In genomic region chr11:121847790-121848299, GRCm38 (mm10) we compare ENCODE assay signal across 8 mouse cellular contexts. TPM values are rescaled to one million over a fixed set of nuclear protein-coding genes. Genes with fewer than 3 reads are reported as not detected.
DNase-seq lines count a peak whose midpoint lies in the region; ATAC-seq and TF ChIP-seq lines count a peak whose summit lies in the region.

No protein-coding gene starts in this region.

- no peaks in the 10 kb centered on the region for H3K27me3 ChIP-seq in ES-Bruce4 (ENCODE audit: control insufficient read depth, insufficient read depth, low read length, poor library complexity, severe bottlenecking)
- no peaks in the 10 kb centered on the region for H3K27me3 ChIP-seq in forebrain, embryonic 13.5 days
- H3K27me3 ChIP-seq in liver, embryonic 16.5 days (ENCODE audit: control insufficient read depth, insufficient read depth, low read depth, low read length): no peaks in the 10 kb centered on the region
- H3K27me3 ChIP-seq in neural tube, embryonic 14.5 days (ENCODE audit: control insufficient read depth, insufficient read depth, low read length): no peaks in the 10 kb centered on the region
- H3K27me3 ChIP-seq in testis, adult 2 months (ENCODE audit: control insufficient read depth, insufficient read depth, low read length): no peaks in the 10 kb centered on the region

- peak overlapping the region; percentile 40 for H3K9ac ChIP-seq in ES-Bruce4 (ENCODE audit: low read depth, poor library complexity, severe bottlenecking)
- peak overlapping the region; percentile 65 for H3K9ac ChIP-seq in forebrain, embryonic 13.5 days
- H3K9ac ChIP-seq in liver, embryonic 16.5 days (ENCODE audit: low read depth, low read length): 0 out of 2 replicates have a peak overlapping the region, but pooled peaks have one; percentile 2
- peak overlapping the region; percentile 55 for H3K9ac ChIP-seq in neural tube, embryonic 14.5 days (replicated peaks; ENCODE audit: low read depth, low read length)

- H3K4me2 ChIP-seq in forebrain, embryonic 13.5 days: peak overlapping the region; percentile 55
- peak overlapping the region; percentile 67 for H3K4me2 ChIP-seq in liver, embryonic 16.5 days (ENCODE audit: low read depth, low read length)
- peak overlapping the region; percentile 71 for H3K4me2 ChIP-seq in neural tube, embryonic 14.5 days (ENCODE audit: low read depth, low read length)

- WGBS in forebrain, embryonic 13.5 days: under 1% methylated on average over 11 of the region's 11 CpGs
- under 1% methylated on average over 11 of the region's 11 CpGs for WGBS in large intestine, adult 2 months
- under 1% methylated on average over 11 of the region's 11 CpGs for WGBS in liver, embryonic 16.5 days (ENCODE audit: insufficient replicate concordance)
- WGBS in neural tube, embryonic 14.5 days: under 1% methylated on average over 11 of the region's 11 CpGs

- peak overlapping the region; percentile 49 for H3K27ac ChIP-seq in ES-Bruce4 (ENCODE audit: insufficient read depth, low read length)
- peak overlapping the region; percentile 70 for H3K27ac ChIP-seq in forebrain, embryonic 13.5 days
- no peak overlapping the region for H3K27ac ChIP-seq in liver, embryonic 16.5 days (ENCODE audit: low read length)
- H3K27ac ChIP-seq in neural tube, embryonic 14.5 days (ENCODE audit: low read depth, low read length): peak overlapping the region; percentile 82
- H3K27ac ChIP-seq in testis, adult 2 months (ENCODE audit: control insufficient read depth, insufficient read depth, low read depth, low read length): peak overlapping the region; percentile 59

- no peaks in the 10 kb centered on the region for H3K4me1 ChIP-seq in ES-Bruce4 (ENCODE audit: control insufficient read depth, insufficient read depth, low read length)
- H3K4me1 ChIP-seq in forebrain, embryonic 13.5 days: no peaks in the 10 kb centered on the region
- no peaks in the 10 kb centered on the region for H3K4me1 ChIP-seq in liver, embryonic 16.5 days (ENCODE audit: control insufficient read depth, low read depth, low read length)
- no peaks in the 10 kb centered on the region; the same call in 1 of the 2 replicates for H3K4me1 ChIP-seq in neural tube, embryonic 14.5 days (ENCODE audit: control insufficient read depth, insufficient read depth, low read length)
- H3K4me1 ChIP-seq in testis, adult 2 months (ENCODE audit: control insufficient read depth, insufficient read depth, low read length): peaks cover 5% of the 10 kb centered on the region; the same call in 1 of the 2 replicates

- TF ChIP-seq CTCF in ES-Bruce4 (IDR thresholded peaks at IDR 0.05; ENCODE audit: low read depth, low read length): no peak
- TF ChIP-seq CTCF in testis, adult 2 months (IDR thresholded peaks at IDR 0.05; ENCODE audit: control insufficient read depth, insufficient read depth, insufficient replicate concordance, low read depth, low read length): no peak

- ATAC-seq in cerebellum, adult (ENCODE audit: insufficient number of reproducible peaks, low FRiP score, low TSS enrichment): peak; percentile 78
- peak; percentile 100 for ATAC-seq in forebrain, embryonic 13.5 days
- ATAC-seq in liver, embryonic 16.5 days (ENCODE audit: low read depth): peak; percentile 84
- ATAC-seq in neural tube, embryonic 14.5 days (ENCODE audit: low read depth): peak; percentile 100

- intact Hi-C loops in heart, postnatal 14 days (cut with DNase I): no loop called here

- H3K4me3 ChIP-seq in ES-Bruce4 (ENCODE audit: low read depth, low read length): peak overlapping the region; percentile 72
- peak overlapping the region; percentile 47 for H3K4me3 ChIP-seq in forebrain, embryonic 13.5 days
- peak overlapping the region; percentile 54 for H3K4me3 ChIP-seq in liver, embryonic 16.5 days (ENCODE audit: low read depth, low read length)
- H3K4me3 ChIP-seq in neural tube, embryonic 14.5 days (ENCODE audit: low read depth, low read length): peak overlapping the region; percentile 47
- peak overlapping the region; percentile 77 for H3K4me3 ChIP-seq in testis, adult 2 months (ENCODE audit: control insufficient read depth, low read depth, low read length)

- H3K9me3 ChIP-seq in ES-Bruce4 (replicated peaks; ENCODE audit: control insufficient read depth, insufficient read depth, low read length, poor library complexity, severe bottlenecking): no peaks in the 10 kb centered on the region
- no peaks in the 10 kb centered on the region for H3K9me3 ChIP-seq in forebrain, embryonic 13.5 days (replicated peaks)
- H3K9me3 ChIP-seq in liver, embryonic 16.5 days (replicated peaks; ENCODE audit: control insufficient read depth, low read length): no peaks in the 10 kb centered on the region
- no peaks in the 10 kb centered on the region for H3K9me3 ChIP-seq in neural tube, embryonic 14.5 days (ENCODE audit: control insufficient read depth, low read length)

- TF ChIP-seq EP300 in ES-Bruce4 (IDR thresholded peaks at IDR 0.05; ENCODE audit: insufficient read depth, low read depth, low read length): no peak

- no peaks in the 10 kb centered on the region for H3K36me3 ChIP-seq in ES-Bruce4 (ENCODE audit: control insufficient read depth, insufficient read depth, low read length, poor library complexity, severe bottlenecking)
- H3K36me3 ChIP-seq in forebrain, embryonic 13.5 days (ENCODE audit: poor library complexity, severe bottlenecking): no peaks in the 10 kb centered on the region
- no peaks in the 10 kb centered on the region for H3K36me3 ChIP-seq in liver, embryonic 16.5 days (ENCODE audit: control insufficient read depth, insufficient read depth)
- no peaks in the 10 kb centered on the region for H3K36me3 ChIP-seq in neural tube, embryonic 14.5 days (ENCODE audit: control insufficient read depth, insufficient read depth, low read length)
- H3K36me3 ChIP-seq in testis, adult 2 months (ENCODE audit: control insufficient read depth, insufficient read depth, low read length): no peaks in the 10 kb centered on the region

- TF ChIP-seq POLR2A in ES-Bruce4 (IDR thresholded peaks at IDR 0.05; ENCODE audit: insufficient read depth, low read length): peak; percentile 79
- peak; percentile 63 for TF ChIP-seq POLR2A in testis, adult 2 months (IDR thresholded peaks at IDR 0.05; ENCODE audit: control insufficient read depth, low read depth, low read length)

- DNase-seq in heart, postnatal 14 days: peak; percentile 40 to 60
- DNase-seq in large intestine, adult 2 months (ENCODE audit: low read depth, low spot score): peak; percentile 95

RNA-seq across cellular contexts. Expression of gene Ptchd3, which starts 17.8 kb away (rescaled TPM):
- not detected in 2 replicates for polyA plus RNA-seq in ES-Bruce4 (2011; ENCODE audit: insufficient read depth, insufficient read length, low read depth, missing spikeins)
- not detected in 2 replicates for polyA plus RNA-seq in forebrain, embryonic 13.5 days (2015; fragmentation: Nextera tagmentation; extraction: Ambion mirVana)
- under 1 TPM; 0.38 to 0.39 TPM for total RNA-seq in heart, postnatal 14 days (2021)
- polyA plus RNA-seq in large intestine, adult 2 months (2012; rRNA removed): not detected in 2 replicates
- not detected in 2 replicates for polyA plus RNA-seq in liver, embryonic 16.5 days (2015; fragmentation: Nextera tagmentation; extraction: Ambion mirVana)
- 0.13 TPM in 1 of 2 replicates, not detected in the other for polyA plus RNA-seq in neural tube, embryonic 14.5 days (2014; fragmentation: Nextera tagmentation; extraction: Ambion mirVana)
- 77.0 and 110 TPM in 2 replicates for polyA plus RNA-seq in testis, adult 2 months (2012; rRNA removed)

Comparison
In these comparisons a context has a peak if more than half of its experiments do, and no peak if none do; other contexts are left out.
1. H3K9ac ChIP-seq: peak in every context shown above with its lines; median percentile 65 in forebrain, embryonic 13.5 days; 55 in neural tube, embryonic 14.5 days; 40 in ES-Bruce4; 2 in liver, embryonic 16.5 days.
2. RNA of gene Ptchd3, which starts 17.8 kb away (polyA plus RNA-seq): 77.0 to 110 TPM in testis, adult 2 months; 0.13 TPM in neural tube, embryonic 14.5 days, not detected in ES-Bruce4, not detected in forebrain, embryonic 13.5 days, not detected in large intestine, adult 2 months and not detected in liver, embryonic 16.5 days; every median in the first group is over 10 times any median in the second.
3. Peak in every context shown above with its lines, with median percentiles within 50 percentile points of each other: H3K4me3 ChIP-seq, ATAC-seq and H3K4me2 ChIP-seq.